Mouse (Mus musculus) lung, postnatal 36 days (tissue): Measurements from ENCODE around the gene Gm13078.

ENCODE experiments used
- DNase-seq: peaks from one replicate; pipeline ENCODE4 v3.0.0; 2022; ENCODE audit warnings: mixed read lengths

The Gm13078 gene

GRCm38 (mm10) chr4:143719155-143719554 is at the start of gene Gm13078:
Gene Gm13078, plus strand, starts transcription at chr4:143719455.
- no peak for DNase-seq

GRCm38 (mm10) chr4:143702611-143703010 is 16.6 kb upstream of the Gm13078 start, which contains the start of gene Gm13089:
Gene Gm13089, minus strand, starts transcription at chr4:143702711.
- DNase-seq: no peak
